Mouse (Mus musculus) thymus, adult 2 months (tissue): ENCODE measurements around the gene Stxbp5.

Experiments used
- CTCF ChIP-seq: fragments of 200-500 bp; IDR thresholded peaks from 2 replicates; pipeline ENCODE4 v1.5.1; 2012; ENCODE audit warnings: mild to moderate bottlenecking, control low read depth, low read length, moderate library complexity, borderline replicate concordance; ENCODE audit not compliant: control insufficient read depth, poor library complexity, insufficient read depth; ENCODE audit errors: extremely low read depth
- POLR2A ChIP-seq: fragments of 200-500 bp; IDR thresholded peaks from 2 replicates; pipeline ENCODE4 v1.6.1; 2012; ENCODE audit warnings: mild to moderate bottlenecking, low read length, control low read depth, moderate library complexity; ENCODE audit not compliant: control insufficient read depth, poor library complexity, insufficient read depth; ENCODE audit errors: extremely low read depth

- no peak for TF ChIP-seq POLR2A
- no peak for TF ChIP-seq CTCF
Observed at GRCm38 (mm10) chr10:9912395-9912794, 11.5 kb upstream of the Stxbp5 start.
